Mouse (Mus musculus) lung, adult 18-20 months (tissue): ENCODE data around the gene Eif2b5.

Experiments
- DNase-seq, 2 experiments: peaks; one replicate each; pipeline ENCODE4 v3.0.0; 2022; ENCODE audit warnings: mixed read lengths in 2 of 2

Eif2b5 gene

DNA sequence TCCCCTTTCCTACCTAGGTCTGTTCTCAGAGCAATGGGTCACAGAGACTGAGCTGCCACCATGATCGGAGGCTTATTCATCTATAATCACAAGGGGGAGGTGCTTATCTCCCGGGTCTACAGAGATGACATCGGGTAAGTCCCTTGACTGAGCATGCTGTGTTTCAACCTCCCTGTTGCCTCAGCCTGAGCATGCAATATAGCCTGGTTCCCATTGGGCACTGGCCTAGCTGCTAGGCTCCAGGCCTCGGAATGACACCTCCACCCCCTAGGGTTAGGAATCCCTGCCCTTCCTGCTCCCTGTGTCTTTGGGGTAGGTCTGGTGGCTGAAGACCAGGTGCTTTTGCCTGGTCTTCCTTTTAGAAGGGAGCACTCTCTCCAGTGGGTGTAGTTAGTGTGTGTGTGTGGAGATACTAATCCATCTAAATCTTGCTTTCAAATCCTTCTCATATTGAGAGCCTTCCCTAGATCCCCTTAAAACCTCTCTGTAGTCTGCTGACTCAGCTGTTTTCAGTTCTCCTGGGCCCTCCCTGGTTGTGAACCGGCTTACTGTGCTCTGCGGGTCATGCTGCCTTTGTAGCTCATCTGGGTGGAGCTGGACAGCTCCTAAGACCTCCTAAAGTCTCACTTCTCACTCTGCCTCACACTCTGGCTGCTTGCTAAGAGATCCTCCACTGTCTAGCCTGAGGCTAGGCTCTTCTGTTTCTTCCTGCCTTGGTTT lies 39.1 kb downstream of the Eif2b5 start:
- DNase-seq: no peak

DNA sequence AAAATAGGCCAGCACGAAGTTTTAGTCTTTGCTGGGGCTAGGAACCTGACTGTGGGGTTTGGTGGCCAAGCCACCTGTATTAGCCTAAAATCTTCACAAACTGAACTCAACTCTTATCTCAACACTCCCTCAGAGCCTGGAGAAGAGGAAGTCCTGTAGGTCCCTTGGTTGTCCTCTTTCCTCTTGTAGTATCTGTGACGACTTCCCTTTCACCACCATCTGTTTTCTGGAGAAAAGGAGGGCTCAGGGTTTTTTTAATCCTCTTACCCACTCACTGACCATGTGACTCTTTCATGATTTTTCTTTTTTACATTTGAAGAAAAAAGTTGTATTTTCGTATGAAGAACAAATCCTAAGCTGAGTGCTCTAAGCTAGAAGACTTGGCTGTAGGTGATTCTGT lies 41.0 kb downstream of the Eif2b5 start:
- DNase-seq: no peak

GRCm38 (mm10) chr16:20540438-20540837 lies 41.8 kb downstream of the Eif2b5 start:
- no peak for DNase-seq

DNA sequence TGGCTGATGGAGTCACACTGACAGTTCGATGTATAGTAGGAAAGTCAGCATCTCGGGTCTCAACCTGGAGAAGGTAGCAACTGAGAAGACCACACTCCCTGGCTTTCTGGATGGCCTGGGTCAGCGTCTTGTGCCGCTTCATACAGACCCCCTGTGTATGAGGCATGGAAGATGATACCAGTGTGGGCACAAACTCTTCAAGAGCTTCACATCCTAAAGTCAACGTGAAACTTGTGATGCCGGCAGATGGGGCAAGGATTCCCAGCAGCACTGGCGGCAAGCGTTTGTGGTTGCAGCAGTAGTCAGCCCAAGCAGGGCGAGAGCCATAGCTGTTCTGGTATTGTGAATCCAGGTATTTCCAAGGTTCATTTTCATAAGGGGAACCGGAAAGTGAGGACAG lies 47.1 kb downstream of the Eif2b5 start:
- no peak for DNase-seq

DNA sequence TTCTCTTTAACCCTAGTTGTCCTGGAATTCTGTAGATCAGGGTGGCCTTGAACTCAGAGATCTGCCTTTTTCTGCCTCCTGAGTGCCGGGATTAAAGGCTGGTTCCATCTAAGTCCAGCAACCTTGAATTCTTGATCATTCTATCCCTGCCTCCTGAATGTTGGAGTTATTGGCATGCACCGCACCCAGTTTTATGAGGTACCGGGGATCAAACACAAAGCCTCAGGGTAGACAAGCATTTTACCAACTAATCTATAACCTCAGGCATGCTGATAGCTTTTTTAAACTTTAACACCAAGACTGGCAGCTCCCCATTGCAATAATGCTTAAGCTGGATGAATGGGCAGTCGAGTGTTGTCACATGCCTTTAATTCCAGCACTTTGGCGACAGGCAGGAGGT lies 48.8 kb downstream of the Eif2b5 start:
- DNase-seq: peak; percentile 33 to 38

DNA sequence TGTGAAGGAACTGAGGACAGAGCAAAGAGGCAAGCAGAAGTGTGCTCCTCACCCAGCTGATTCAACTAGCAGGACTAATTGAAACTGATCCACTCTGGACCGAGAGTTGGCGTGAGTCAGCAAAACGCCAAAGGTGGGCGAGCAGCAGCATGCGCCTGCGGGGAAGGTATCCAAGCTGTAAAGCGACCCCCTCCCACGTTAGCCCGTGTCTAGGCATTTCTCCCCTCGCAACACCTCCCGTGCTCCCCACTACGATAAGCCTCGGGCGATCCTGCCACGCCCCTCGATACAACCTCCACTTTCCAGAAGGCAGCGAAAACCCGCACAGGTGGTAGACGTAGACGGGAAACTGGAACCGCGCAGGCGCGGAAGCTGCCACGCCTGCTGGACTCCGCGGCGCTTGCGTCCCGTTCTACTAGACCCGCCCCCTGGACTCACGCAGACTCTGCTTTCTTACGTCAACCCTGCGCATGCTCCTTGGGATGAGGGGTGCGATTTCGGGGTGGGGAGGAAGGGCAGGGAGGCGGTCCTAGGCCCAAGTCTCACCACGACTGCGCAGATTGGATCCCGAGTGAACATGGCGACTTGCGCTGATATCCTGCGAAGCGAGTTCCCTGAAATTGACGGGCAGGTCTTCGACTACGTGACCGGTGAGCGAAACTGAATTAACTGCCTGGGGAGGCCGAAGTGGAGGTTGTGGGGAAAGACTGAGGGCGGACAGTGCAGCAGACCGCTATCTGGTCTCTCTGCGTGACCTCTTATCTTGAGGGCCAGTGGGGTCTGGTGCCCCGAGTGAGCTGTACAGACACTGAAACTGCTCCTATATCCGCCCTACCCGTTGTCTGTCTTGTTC lies 49.7 kb downstream of the Eif2b5 start, which contains the start of gene Abcf3:
Gene Abcf3 (plus strand): TSS at position 482 of the 853 bp plus-strand sequence.
- DNase-seq: peak; percentile 99

GRCm38 (mm10) chr16:20549161-20549560 lies 50.5 kb downstream of the Eif2b5 start:
- no peak for DNase-seq

- no peak for DNase-seq
These were observed 53.1 kb downstream of the Eif2b5 start for GRCm38 (mm10) chr16:20551691-20552090.

- no peak for DNase-seq
These were observed 54.0 kb downstream of the Eif2b5 start for GRCm38 (mm10) chr16:20552594-20552993.

- DNase-seq: no peak
These were observed 56.4 kb downstream of the Eif2b5 start for GRCm38 (mm10) chr16:20555000-20555399.

DNA sequence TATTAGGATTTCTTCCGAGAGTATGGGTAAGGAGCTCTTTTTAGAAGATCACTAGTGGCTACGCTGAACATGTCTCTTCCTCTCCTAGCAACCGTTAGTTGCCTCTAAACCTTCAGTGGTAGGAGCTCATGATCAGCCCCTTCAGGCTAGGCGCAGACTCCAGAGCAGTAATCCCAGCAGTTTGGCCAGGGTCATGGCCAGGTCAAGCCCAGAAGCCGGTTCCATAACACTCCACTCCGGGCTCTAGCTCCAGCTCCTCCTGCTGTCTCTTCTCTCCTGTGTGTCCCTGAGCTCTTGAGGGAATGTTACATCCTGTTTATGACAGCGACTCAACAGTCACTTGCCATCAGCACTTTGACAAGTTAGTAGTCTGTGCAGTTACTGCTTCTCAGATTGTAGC lies 58.8 kb downstream of the Eif2b5 start:
- DNase-seq: no peak
